Mouse (Mus musculus): ENCODE results near the gene Ier5.

- no peak for TF ChIP-seq POLR2A (IDR thresholded peaks at IDR 0.05; ENCODE audit: borderline replicate concordance, low read depth, low read length)
- TF ChIP-seq CTCF (IDR thresholded peaks at IDR 0.05; ENCODE audit: low read depth, low read length), result no peak
Measured at GRCm38 (mm10) chr1:155086893-155087292, 12.5 kb downstream of the Ier5 start.

All from bone marrow macrophage, adult 2 months (primary cell).